Mouse (Mus musculus) fibroblast of lung, adult 2 months (primary cell): ENCODE measurements at regions not wholly inside any gene's neighbourhood (a gene's known extent, or its start where the extent isn't known, plus 50 kb on each side); places are given as distances from the start of the nearest gene placed in this dataset.

Source experiments
- DNase-seq: peaks from one replicate; pipeline ENCODE4 v3.0.0-alpha.2; 2011; ENCODE audit warnings: low read depth

GRCm38 (mm10) chr4:55203731-55204710, 145.8 kb upstream of the Rad23b start:
- no peak for DNase-seq

GRCm38 (mm10) chr4:55206226-55206625, 143.6 kb upstream of the Rad23b start:
- DNase-seq, result no peak

GRCm38 (mm10) chr4:55207749-55208385, 142.0 kb upstream of the Rad23b start:
- DNase-seq, result no peak

- no peak for DNase-seq
Observed at GRCm38 (mm10) chr4:55208386-55209345, 141.2 kb upstream of the Rad23b start.

GRCm38 (mm10) chr4:55215425-55216174, 134.2 kb upstream of the Rad23b start:
- no peak for DNase-seq

GRCm38 (mm10) chr4:55216175-55216545, 133.7 kb upstream of the Rad23b start:
- DNase-seq, result no peak

- DNase-seq, result no peak
Observed at GRCm38 (mm10) chr4:55225766-55226165, 124.1 kb upstream of the Rad23b start.

GRCm38 (mm10) chr4:55227394-55227793, 122.4 kb upstream of the Rad23b start:
- DNase-seq, result no peak

GRCm38 (mm10) chr4:55231522-55231921, 118.3 kb upstream of the Rad23b start:
- DNase-seq, result no peak

GRCm38 (mm10) chr4:55237856-55238255, 112.0 kb upstream of the Rad23b start:
- DNase-seq, result no peak

- DNase-seq, result peak; percentile 40
Observed at GRCm38 (mm10) chr4:55240450-55240849, 109.4 kb upstream of the Rad23b start.

- no peak for DNase-seq
Observed at GRCm38 (mm10) chr4:55242331-55242730, 107.5 kb upstream of the Rad23b start.

- DNase-seq, result no peak
Observed at GRCm38 (mm10) chr4:55243091-55244058, 106.5 kb upstream of the Rad23b start.

GRCm38 (mm10) chr4:55245789-55246188, 104.1 kb upstream of the Rad23b start:
- no peak for DNase-seq

GRCm38 (mm10) chr4:55250334-55250733, 99.5 kb upstream of the Rad23b start:
- DNase-seq, result no peak

- DNase-seq, result no peak
Observed at GRCm38 (mm10) chr4:55251546-55251945, 98.3 kb upstream of the Rad23b start.

- peak; percentile 29 for DNase-seq
Observed at GRCm38 (mm10) chr4:55253769-55254168, 96.1 kb upstream of the Rad23b start.

GRCm38 (mm10) chr4:55271965-55272630, 77.7 kb upstream of the Rad23b start:
- no peak for DNase-seq

GRCm38 (mm10) chr4:55276300-55276952, 73.4 kb upstream of the Rad23b start:
- DNase-seq, result no peak
